Mouse (Mus musculus) thymus, adult 2 months (tissue): ENCODE results near the gene Upk3bl.

Source experiments
- CTCF ChIP-seq: fragments of 200-500 bp; IDR thresholded peaks from 2 replicates; pipeline ENCODE4 v1.5.1; 2012; ENCODE audit warnings: mild to moderate bottlenecking, control low read depth, low read length, moderate library complexity, borderline replicate concordance; ENCODE audit not compliant: control insufficient read depth, poor library complexity, insufficient read depth; ENCODE audit errors: extremely low read depth
- POLR2A ChIP-seq: fragments of 200-500 bp; IDR thresholded peaks from 2 replicates; pipeline ENCODE4 v1.6.1; 2012; ENCODE audit warnings: mild to moderate bottlenecking, low read length, control low read depth, moderate library complexity; ENCODE audit not compliant: control insufficient read depth, poor library complexity, insufficient read depth; ENCODE audit errors: extremely low read depth

- TF ChIP-seq CTCF (no peak), POLR2A (no peak)
These were observed 40.1 kb downstream of the Upk3bl start for GRCm38 (mm10) chr5:136094249-136095010.
